Mouse (Mus musculus) hindbrain, embryonic 16.5 days (tissue): ENCODE measurements around the gene Ccdc28b. TPM values are rescaled to one million over a fixed set of nuclear protein-coding genes. Genes with fewer than 3 reads are reported as not detected.

ENCODE experiments used
- ATAC-seq: fragments of 200-750 bp; cut with Nextera tagmentation; 2 replicates; pipeline ENCODE4 v1.8.0; 2017; ENCODE audit warnings: moderate TSS enrichment, moderate library complexity
- H3K27ac ChIP-seq: fragments of 300-500 bp; sonication (generic); 2 replicates; pipeline ENCODE4 v1.5.1; 2014; ENCODE audit warnings: low read depth, mild to moderate bottlenecking, control low read depth, low read length, moderate library complexity
- H3K27me3 ChIP-seq: fragments of 300-500 bp; sonication (generic); replicated peaks from 2 replicates; pipeline ENCODE4 v1.6.1; 2014; ENCODE audit warnings: low read length; ENCODE audit not compliant: control insufficient read depth, insufficient read depth
- H3K36me3 ChIP-seq: fragments of 300-500 bp; sonication (generic); 2 replicates; pipeline ENCODE4 v1.6.1; 2014; ENCODE audit warnings: mild to moderate bottlenecking, low read length, moderate library complexity, mixed read lengths; ENCODE audit not compliant: control insufficient read depth, insufficient read depth
- H3K4me1 ChIP-seq: fragments of 300-500 bp; sonication (generic); 2 replicates; pipeline ENCODE4 v1.6.1; 2014; ENCODE audit warnings: low read depth, low read length; ENCODE audit not compliant: control insufficient read depth, insufficient read depth
- H3K4me2 ChIP-seq: fragments of 300-500 bp; sonication (generic); 2 replicates; pipeline ENCODE4 v1.6.1; 2014; ENCODE audit warnings: mild to moderate bottlenecking, low read length, control low read depth, moderate library complexity
- H3K4me3 ChIP-seq: fragments of 300-500 bp; sonication (generic); 2 replicates; pipeline ENCODE4 v1.5.1; 2014; ENCODE audit warnings: mild to moderate bottlenecking, low read length, control low read depth, moderate library complexity
- H3K9ac ChIP-seq: fragments of 300-500 bp; sonication (generic); 2 replicates; pipeline ENCODE4 v1.6.1; 2014; ENCODE audit warnings: low read depth, mild to moderate bottlenecking, control low read depth, low read length, moderate library complexity
- H3K9me3 ChIP-seq: fragments of 300-500 bp; sonication (generic); 2 replicates; pipeline ENCODE4 v1.6.1; 2014; ENCODE audit warnings: mild to moderate bottlenecking, low read length, moderate library complexity; ENCODE audit not compliant: control insufficient read depth
- WGBS: fragments of 180-500 bp; shearing (Covaris S2); extraction: QIAGEN DNeasy Blood & Tissue Kit; methylation state at CpG from one replicate; pipeline ENCODE4 v1.1.7; 2014; 5-methylcytosine and 5-hydroxymethylcytosine counted together
- polyA plus RNA-seq: library from polyadenylated mRNA; unstranded; fragments of >200 nt; fragmentation: Nextera tagmentation; extraction: Ambion mirVana; gene quantifications from 2 replicates; pipeline ENCODE4 v1.2.1, GENCODE M21; 2015

Gene Ccdc28b
- polyA plus RNA-seq, 1 experiment from 2014 or later: 169 TPM

- H3K27ac ChIP-seq: no peak overlapping the region
- no peak for ATAC-seq
- H3K36me3 ChIP-seq: no peaks in the 10 kb centered on the region
- 83% methylated on average over 1 of the region's 1 CpGs for WGBS
- no peaks in the 10 kb centered on the region; the same call in 1 of the 2 replicates for H3K4me1 ChIP-seq
- H3K9me3 ChIP-seq: no peaks in the 10 kb centered on the region
- H3K27me3 ChIP-seq: peaks cover 2% of the 10 kb centered on the region; the same call in 1 of the 2 replicates
- H3K4me2 ChIP-seq: no peak overlapping the region
- H3K4me3 ChIP-seq: no peak overlapping the region
- H3K9ac ChIP-seq: no peak overlapping the region
These were observed 41.5 kb downstream of the Ccdc28b start for GRCm38 (mm10) chr4:129582251-129582650.

- peaks cover 1% of the 10 kb centered on the region; the same call in 1 of the 2 replicates for H3K27me3 ChIP-seq
- no peaks in the 10 kb centered on the region for H3K36me3 ChIP-seq
- H3K27ac ChIP-seq: no peak overlapping the region
- ATAC-seq: no peak
- H3K4me2 ChIP-seq: no peak overlapping the region
- WGBS: 75% methylated on average over 7 of the region's 7 CpGs
- H3K9ac ChIP-seq: no peak overlapping the region
- H3K4me3 ChIP-seq: no peak overlapping the region
- H3K9me3 ChIP-seq: no peaks in the 10 kb centered on the region
- peaks cover 3% of the 10 kb centered on the region; the same call in 1 of the 2 replicates for H3K4me1 ChIP-seq
These were observed 43.4 kb downstream of the Ccdc28b start for GRCm38 (mm10) chr4:129580347-129580746.

- Histone ChIP-seq H3K27me3 (no peaks in the 10 kb centered on the region), H3K4me1 (peaks cover 3% of the 10 kb centered on the region; the same call in 1 of the 2 replicates), H3K4me3 (no peak within 1 kb of the TSS), H3K27ac (no peak within 1 kb of the TSS), H3K9me3 (no peaks in the 10 kb centered on the region), H3K36me3 (no peaks in the 10 kb centered on the region), H3K4me2 (peak within 1 kb of the TSS; percentile 6), H3K9ac (no peak within 1 kb of the TSS)
- no peak for ATAC-seq
- WGBS: 82% methylated on average over 5 of the region's 5 CpGs
These were observed 45.3 kb downstream of the Ccdc28b start, which contains the start of gene Fam167b for GRCm38 (mm10) chr4:129578466-129578865. Gene Fam167b (minus strand): TSS chr4:129578549.

- Histone ChIP-seq H3K4me1 (peaks cover 3% of the 10 kb centered on the region; the same call in 1 of the 2 replicates), H3K36me3 (no peaks in the 10 kb centered on the region), H3K4me2 (no peak overlapping the region), H3K27me3 (no peaks in the 10 kb centered on the region), H3K27ac (no peak overlapping the region), H3K9ac (no peak overlapping the region), H3K9me3 (no peaks in the 10 kb centered on the region), H3K4me3 (no peak overlapping the region)
- no peak for ATAC-seq
- 79% methylated on average over 7 of the region's 7 CpGs for WGBS
These were observed 46.1 kb downstream of the Ccdc28b start for GRCm38 (mm10) chr4:129577688-129578087.

DNA sequence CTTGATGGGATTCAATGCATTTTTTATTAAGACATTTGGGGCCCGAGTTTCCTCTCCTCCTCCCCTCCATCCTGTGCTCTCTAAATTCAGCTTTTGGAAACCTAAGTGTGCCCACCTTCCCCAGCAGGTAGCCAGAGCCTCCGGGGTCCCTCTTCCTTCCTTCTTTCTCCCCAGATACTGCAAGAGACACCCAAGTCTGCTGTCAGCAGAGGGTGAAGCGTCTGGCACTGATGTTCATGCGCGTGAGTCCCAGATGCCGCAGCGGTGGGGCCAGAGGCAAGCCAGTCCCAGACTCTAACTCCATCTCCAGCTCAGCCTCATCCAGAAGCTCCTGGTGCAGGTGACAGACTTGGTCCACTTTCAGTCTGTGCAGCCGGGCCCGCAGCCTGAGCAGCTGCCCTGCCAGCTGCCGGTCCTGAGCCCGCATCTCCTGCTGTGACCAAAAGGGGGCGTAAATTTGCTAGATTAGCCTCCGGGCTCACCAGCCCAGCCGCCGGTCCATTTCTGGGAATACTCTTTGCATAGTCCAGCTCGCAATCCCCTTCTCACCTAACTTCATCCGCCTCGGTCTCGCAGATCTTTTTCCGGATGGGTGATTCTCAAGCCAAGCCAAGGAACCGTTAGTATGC lies 46.8 kb downstream of the Ccdc28b start:
- WGBS: 27% methylated on average over 21 of the region's 21 CpGs
- Histone ChIP-seq H3K4me3 (no peak overlapping the region), H3K36me3 (no peaks in the 10 kb centered on the region), H3K9me3 (no peaks in the 10 kb centered on the region), H3K4me2 (peak overlapping the region; percentile 6), H3K9ac (no peak overlapping the region; the same call in 1 of the 2 replicates), H3K27me3 (no peaks in the 10 kb centered on the region), H3K4me1 (peaks cover 3% of the 10 kb centered on the region; the same call in 1 of the 2 replicates), H3K27ac (no peak overlapping the region)
- ATAC-seq: no peak

DNA sequence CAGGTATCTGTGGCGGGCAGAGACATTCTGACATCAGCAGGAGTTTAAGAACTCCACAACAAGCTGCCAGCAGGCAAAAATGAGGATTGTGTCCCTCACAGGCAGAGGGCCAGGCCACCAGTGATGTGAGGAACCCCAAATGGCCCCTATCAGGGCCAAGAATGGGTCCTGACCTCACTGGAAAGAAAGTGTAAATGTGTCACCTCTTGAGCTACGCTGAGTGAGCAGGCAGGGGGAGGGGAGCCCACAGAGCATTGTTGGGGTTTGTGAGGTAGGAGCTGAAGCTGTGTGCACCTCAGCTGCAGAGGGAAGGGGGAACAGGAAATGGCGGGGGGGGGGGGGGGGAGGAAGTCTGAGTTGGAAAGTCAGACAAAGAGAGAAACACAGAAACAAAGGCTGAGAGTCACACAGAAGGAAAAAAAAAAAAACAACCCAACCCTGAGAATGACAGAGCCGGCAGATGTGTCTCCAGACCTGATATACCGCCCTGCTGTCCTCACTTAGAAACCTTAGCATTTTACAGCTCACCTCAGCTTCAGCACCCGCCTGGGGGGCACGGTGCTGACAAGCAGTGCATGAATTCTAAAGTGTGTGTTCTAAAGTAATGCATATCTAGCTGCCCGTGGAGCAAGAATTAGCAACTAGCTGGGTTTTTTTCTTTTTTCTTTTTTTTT lies 48.4 kb downstream of the Ccdc28b start:
- Histone ChIP-seq H3K4me1 (peaks cover 3% of the 10 kb centered on the region; the same call in 1 of the 2 replicates), H3K4me2 (no peak overlapping the region), H3K4me3 (no peak overlapping the region), H3K27ac (no peak overlapping the region), H3K36me3 (no peaks in the 10 kb centered on the region), H3K27me3 (no peaks in the 10 kb centered on the region), H3K9ac (no peak overlapping the region), H3K9me3 (no peaks in the 10 kb centered on the region)
- no peak for ATAC-seq
- WGBS: 59% methylated on average over 7 of the region's 8 CpGs

GRCm38 (mm10) chr4:129573430-129573829 lies 50.3 kb downstream of the Ccdc28b start, which contains the start of gene Lck:
Gene Lck (minus strand): TSS chr4:129573641.
- WGBS: 93% methylated on average over 8 of the region's 8 CpGs

GRCm38 (mm10) chr4:129573093-129573370 lies 50.7 kb downstream of the Ccdc28b start:
- H3K4me2 ChIP-seq: no peak overlapping the region
- no peaks in the 10 kb centered on the region for H3K27me3 ChIP-seq
- no peak overlapping the region for H3K27ac ChIP-seq
- no peak for ATAC-seq
- WGBS: 95% methylated on average over 4 of the region's 4 CpGs
- no peaks in the 10 kb centered on the region for H3K36me3 ChIP-seq
- H3K9me3 ChIP-seq: no peaks in the 10 kb centered on the region
- H3K4me3 ChIP-seq: no peak overlapping the region
- peaks cover 3% of the 10 kb centered on the region; the same call in 1 of the 2 replicates for H3K4me1 ChIP-seq
- no peak overlapping the region for H3K9ac ChIP-seq

More at GRCm38 (mm10) chr4:129573430-129573829, 50.3 kb downstream of the Ccdc28b start, which contains the start of gene Lck:
- Histone ChIP-seq H3K36me3 (no peaks in the 10 kb centered on the region), H3K9ac (no peak within 1 kb of the TSS), H3K27me3 (no peaks in the 10 kb centered on the region), H3K4me3 (no peak within 1 kb of the TSS), H3K27ac (no peak within 1 kb of the TSS), H3K4me2 (no peak within 1 kb of the TSS), H3K4me1 (peaks cover 3% of the 10 kb centered on the region; the same call in 1 of the 2 replicates), H3K9me3 (no peaks in the 10 kb centered on the region)
- no peak for ATAC-seq
